15 mouse cellular contexts compared by ENCODE assay signal in the genomic region with DNA sequence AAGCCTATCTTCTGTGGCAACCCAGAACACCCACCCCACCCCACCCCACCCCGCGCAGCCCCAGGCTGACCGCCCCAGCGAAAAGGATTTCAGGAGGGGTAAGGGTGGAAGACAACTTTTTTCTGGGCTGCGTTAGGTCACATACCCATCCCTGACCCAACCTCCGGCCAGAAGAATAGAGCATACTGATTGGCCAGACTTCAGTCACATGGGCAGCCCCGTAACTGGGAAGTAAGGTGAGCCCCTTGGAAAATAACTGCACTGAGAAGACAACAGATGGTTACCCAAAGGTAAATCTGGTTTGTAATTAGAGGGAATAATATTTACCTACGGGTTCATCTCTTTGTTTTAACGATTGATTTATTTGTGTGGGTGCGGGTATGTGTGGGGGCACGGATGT.
"Had no signal": no experiment of that assay in that cellular context is flagged by ENCODE, and none has a peak within 500 bp of the region (broad histone marks: within the 10 kb centered on the region; RNA-seq: fewer than 3 reads in every experiment).

No protein-coding gene starts in this region.

- ATAC-seq: lung, postnatal 0 days; midbrain, embryonic 13.5 days; midbrain, embryonic 15.5 days had no signal

- H3K4me1 ChIP-seq: megakaryocyte, embryonic 14.5 days had no signal

- H3K4me2 ChIP-seq: lung, embryonic 15.5 days; midbrain, embryonic 11.5 days; midbrain, embryonic 13.5 days; midbrain, embryonic 15.5 days; neural tube, embryonic 12.5 days had no signal

- H3K4me3 ChIP-seq: lung, embryonic 15.5 days; megakaryocyte, embryonic 14.5 days; midbrain, embryonic 13.5 days; midbrain, embryonic 15.5 days; neural tube, embryonic 12.5 days had no signal

- H3K9me3 ChIP-seq: lung, embryonic 15.5 days; midbrain, embryonic 13.5 days; midbrain, embryonic 15.5 days; neural tube, embryonic 12.5 days had no signal

- H3K36me3 ChIP-seq: lung, embryonic 15.5 days; midbrain, embryonic 13.5 days; midbrain, embryonic 15.5 days; neural tube, embryonic 12.5 days had no signal

- H3K9ac ChIP-seq: lung, embryonic 15.5 days; midbrain, embryonic 13.5 days; midbrain, embryonic 15.5 days; neural tube, embryonic 12.5 days had no signal

- DNase-seq: lung, adult 2 months; lung, postnatal 14 days; lung, postnatal 36 days; right cerebral cortex, postnatal 14 days; thymus, adult 2 months; thymus, postnatal 25 days; thymus, postnatal 4 days had no signal

- H3K27ac ChIP-seq: macrophage; midbrain, embryonic 13.5 days; midbrain, embryonic 15.5 days; neural tube, embryonic 12.5 days had no signal

- H3K27me3 ChIP-seq: lung, embryonic 15.5 days; megakaryocyte, embryonic 14.5 days; midbrain, embryonic 13.5 days; midbrain, embryonic 15.5 days had no signal
